Mouse (Mus musculus): ENCODE data around the gene Vmn2r109.
"Not testable (repeated sequence)": the region's sequence is repeated elsewhere in the genome, so short reads cannot be mapped to it uniquely, and the experiment has no call there.

Gene Vmn2r109

DNA sequence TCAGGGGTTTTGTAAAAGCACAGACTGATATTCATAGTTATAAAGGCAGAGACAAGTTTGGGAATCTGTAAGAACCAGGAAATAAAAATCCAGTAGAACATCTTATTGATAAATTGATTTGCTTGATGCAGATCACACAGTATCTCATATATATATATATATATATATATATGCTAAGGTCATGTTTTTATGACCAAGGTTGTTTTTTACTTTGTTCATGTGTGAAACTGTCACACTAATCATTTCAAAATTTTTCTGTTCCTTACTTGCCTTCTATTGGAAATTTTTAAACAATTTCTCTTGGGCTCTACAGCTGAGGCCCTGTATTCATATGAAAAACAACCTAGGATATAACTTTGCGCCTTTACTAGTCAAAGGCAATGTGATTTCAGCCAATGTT lies at the start of gene Vmn2r109:
Gene Vmn2r109, minus strand, starts transcription at position 101 of the 400 bp plus-strand sequence.
- no peak for DNase-seq (ENCODE audit: low spot score)

DNA sequence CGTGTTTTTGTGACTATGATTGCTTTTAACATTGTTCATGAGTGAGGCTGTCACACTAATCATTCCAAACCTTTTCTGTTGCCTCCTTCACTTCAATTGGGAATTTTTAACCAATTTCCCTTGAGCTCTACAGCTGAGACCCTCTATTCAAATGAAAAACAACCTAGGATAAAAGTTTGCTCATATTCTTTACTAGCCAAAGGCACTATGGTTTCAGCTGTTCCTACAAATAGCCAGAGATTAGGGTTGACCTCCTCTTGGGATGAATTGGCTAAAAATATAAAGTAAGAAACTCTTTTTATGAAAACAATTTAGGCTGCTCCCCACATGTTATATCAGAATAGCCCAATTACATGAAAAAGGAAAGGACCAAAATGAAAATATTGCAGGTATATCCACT lies 31.8 kb upstream of the Vmn2r109 start, which contains the start of gene Vmn2r110:
Gene Vmn2r110, minus strand, starts transcription at position 101 of the 400 bp plus-strand sequence.
- no peak for DNase-seq (ENCODE audit: low spot score)

DNA sequence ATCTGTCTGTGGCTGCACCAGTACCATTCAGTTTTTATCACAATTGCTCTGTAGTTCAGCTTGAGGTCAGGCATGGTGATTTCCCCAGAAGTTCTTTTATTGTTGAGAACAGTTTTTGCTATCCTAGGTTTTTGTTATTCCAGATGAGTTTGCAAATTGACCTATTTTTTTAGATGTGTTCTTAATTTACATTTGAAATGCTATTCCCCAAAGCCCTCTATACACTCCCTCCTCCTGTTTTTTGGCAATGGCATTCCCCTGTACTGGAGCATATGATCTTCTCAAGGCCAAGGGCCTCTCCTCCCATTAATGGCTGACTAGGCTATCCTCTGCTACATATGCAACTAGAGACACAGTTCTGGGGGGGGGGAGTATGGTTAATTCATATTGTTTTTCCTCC lies 56.3 kb downstream of the Vmn2r109 start:
- DNase-seq (ENCODE audit: low spot score), result not testable (repeated sequence)

DNA sequence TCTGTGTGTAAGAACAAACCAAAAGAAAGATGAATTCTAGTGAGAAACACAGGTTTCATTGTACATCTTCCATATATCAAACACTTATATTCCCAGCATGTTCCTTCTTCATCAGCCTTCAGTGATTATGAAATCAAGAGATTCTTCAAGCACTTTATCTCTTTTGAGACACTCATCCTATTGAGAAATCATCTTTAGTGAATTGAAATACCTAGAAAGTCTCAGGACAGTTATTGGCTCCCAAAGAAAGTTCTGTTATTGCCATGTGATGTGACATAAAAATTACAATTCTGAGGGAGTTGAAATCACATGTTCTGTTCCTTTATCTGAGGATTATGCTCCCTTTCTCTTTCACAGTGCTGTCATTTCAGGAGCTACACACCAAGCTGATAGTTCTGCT lies 66.7 kb downstream of the Vmn2r109 start, which contains the start of gene Vmn1r225:
Gene Vmn1r225, plus strand, starts transcription at position 301 of the 400 bp plus-strand sequence.
- DNase-seq (ENCODE audit: low spot score), result no peak
